Mouse (Mus musculus): ENCODE measurements around the gene Svbp. TPM values are rescaled to one million over a fixed set of nuclear protein-coding genes. Genes with fewer than 3 reads are reported as not detected.

Gene Svbp
- total RNA-seq, 1 experiment: 33.0 TPM

DNA sequence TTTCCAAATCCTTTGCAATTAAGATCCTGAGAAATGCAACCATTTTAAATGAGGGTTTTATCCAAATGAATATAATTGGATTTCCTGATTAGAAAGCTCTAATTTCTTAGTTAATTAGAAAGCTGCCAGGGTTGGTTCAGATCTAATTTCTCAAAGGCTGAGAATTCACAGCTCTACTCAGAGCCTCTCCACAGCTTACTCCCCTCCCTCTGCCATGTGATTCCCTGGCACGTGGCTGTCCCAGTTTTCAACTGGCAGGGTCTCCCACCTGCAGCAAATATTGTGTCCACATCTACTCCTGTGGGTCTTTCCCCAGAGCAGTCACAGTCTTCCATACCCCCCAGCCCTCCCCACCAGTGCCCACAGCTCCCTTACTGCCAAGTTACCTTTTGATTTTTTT is 11.6 kb upstream of the Svbp start:
- in situ Hi-C loops (cut with MboI; ENCODE audit: low sequenced_read_pairs in 2 of 2, unreplicated experiment in 2 of 2): no loop called here
- H3K36me3 ChIP-seq (ENCODE audit: control insufficient read depth, insufficient read depth, low read length, poor library complexity, severe bottlenecking): no peaks in the 10 kb centered on the region
- TF ChIP-seq ZC3H11A (IDR thresholded peaks at IDR 0.05; ENCODE audit: borderline replicate concordance, low read depth, low read length) (no peak), ZNF384 (IDR thresholded peaks at IDR 0.05; ENCODE audit: low read depth, low read length) (no peak), HCFC1 (IDR thresholded peaks at IDR 0.05; ENCODE audit: borderline replicate concordance, insufficient read depth, low read length) (no peak), MAFK (IDR thresholded peaks at IDR 0.05; ENCODE audit: insufficient read depth, low read depth, low read length) (no peak), CHD2 (IDR thresholded peaks at IDR 0.05; ENCODE audit: low read depth, low read length) (no peak)

DNA sequence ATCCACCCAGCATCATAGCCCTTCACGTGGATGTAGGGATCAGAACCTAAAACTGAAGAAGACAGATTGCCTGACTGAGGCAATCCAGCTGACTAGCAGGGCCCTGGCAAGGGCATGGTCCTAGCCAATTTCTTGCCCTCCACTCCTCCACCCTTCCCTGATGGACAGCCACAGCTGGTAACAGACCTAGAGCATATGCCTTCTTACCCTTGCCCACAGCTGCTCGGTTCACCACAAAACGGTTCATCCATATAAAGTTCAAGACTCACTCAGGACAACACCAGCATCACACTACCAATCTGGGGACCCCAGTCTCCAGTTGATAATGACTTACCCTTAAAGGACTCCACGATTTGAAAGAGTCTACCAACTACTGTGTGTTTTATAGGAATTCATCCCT is 9.3 kb upstream of the Svbp start:
- TF ChIP-seq ZC3H11A (IDR thresholded peaks at IDR 0.05; ENCODE audit: borderline replicate concordance, low read depth, low read length) (no peak), ZNF384 (IDR thresholded peaks at IDR 0.05; ENCODE audit: low read depth, low read length) (no peak), CHD2 (IDR thresholded peaks at IDR 0.05; ENCODE audit: low read depth, low read length) (no peak), HCFC1 (IDR thresholded peaks at IDR 0.05; ENCODE audit: borderline replicate concordance, insufficient read depth, low read length) (no peak), MAFK (IDR thresholded peaks at IDR 0.05; ENCODE audit: insufficient read depth, low read depth, low read length) (no peak)
- Histone ChIP-seq H3K4me1 (ENCODE audit: control insufficient read depth in 2 of 2, insufficient read depth in 2 of 2, low read length in 2 of 2, poor library complexity in 1 of 2) (no peaks in the 10 kb centered on the region), H3K9ac (ENCODE audit: insufficient read depth, low read depth, low read length, poor library complexity, severe bottlenecking) (no peak overlapping the region), H3K4me3 (ENCODE audit: insufficient read depth in 1 of 2, low read depth in 1 of 2, low read length in 2 of 2, poor library complexity in 1 of 2, severe bottlenecking in 1 of 2) (no peak overlapping the region), H3K27ac (ENCODE audit: insufficient read depth, low read depth, low read length, poor library complexity, severe bottlenecking) (no peak overlapping the region), H3K9me3 (ENCODE audit: control insufficient read depth, insufficient read depth, low read depth, low read length) (no peaks in the 10 kb centered on the region), H3K36me3 (ENCODE audit: control insufficient read depth, insufficient read depth, low read length, poor library complexity, severe bottlenecking) (no peaks in the 10 kb centered on the region)
- in situ Hi-C loops (cut with MboI; ENCODE audit: low sequenced_read_pairs in 2 of 2, unreplicated experiment in 2 of 2): no loop called here
- DNase-seq (ENCODE audit: low read depth, low spot score): no peak

More for the DNA sequence above, 11.6 kb upstream of the Svbp start:
- no peak for DNase-seq (ENCODE audit: low read depth, low spot score)
- no peaks in the 10 kb centered on the region for H3K9me3 ChIP-seq (ENCODE audit: control insufficient read depth, insufficient read depth, low read depth, low read length)
- no peaks in the 10 kb centered on the region for H3K4me1 ChIP-seq (ENCODE audit: control insufficient read depth in 2 of 2, insufficient read depth in 2 of 2, low read length in 2 of 2, poor library complexity in 1 of 2)
- H3K27ac ChIP-seq (ENCODE audit: insufficient read depth, low read depth, low read length, poor library complexity, severe bottlenecking): no peak overlapping the region
- no peak overlapping the region for H3K4me3 ChIP-seq (ENCODE audit: insufficient read depth in 1 of 2, low read depth in 1 of 2, low read length in 2 of 2, poor library complexity in 1 of 2, severe bottlenecking in 1 of 2)
- no peak overlapping the region for H3K9ac ChIP-seq (ENCODE audit: insufficient read depth, low read depth, low read length, poor library complexity, severe bottlenecking)

DNA sequence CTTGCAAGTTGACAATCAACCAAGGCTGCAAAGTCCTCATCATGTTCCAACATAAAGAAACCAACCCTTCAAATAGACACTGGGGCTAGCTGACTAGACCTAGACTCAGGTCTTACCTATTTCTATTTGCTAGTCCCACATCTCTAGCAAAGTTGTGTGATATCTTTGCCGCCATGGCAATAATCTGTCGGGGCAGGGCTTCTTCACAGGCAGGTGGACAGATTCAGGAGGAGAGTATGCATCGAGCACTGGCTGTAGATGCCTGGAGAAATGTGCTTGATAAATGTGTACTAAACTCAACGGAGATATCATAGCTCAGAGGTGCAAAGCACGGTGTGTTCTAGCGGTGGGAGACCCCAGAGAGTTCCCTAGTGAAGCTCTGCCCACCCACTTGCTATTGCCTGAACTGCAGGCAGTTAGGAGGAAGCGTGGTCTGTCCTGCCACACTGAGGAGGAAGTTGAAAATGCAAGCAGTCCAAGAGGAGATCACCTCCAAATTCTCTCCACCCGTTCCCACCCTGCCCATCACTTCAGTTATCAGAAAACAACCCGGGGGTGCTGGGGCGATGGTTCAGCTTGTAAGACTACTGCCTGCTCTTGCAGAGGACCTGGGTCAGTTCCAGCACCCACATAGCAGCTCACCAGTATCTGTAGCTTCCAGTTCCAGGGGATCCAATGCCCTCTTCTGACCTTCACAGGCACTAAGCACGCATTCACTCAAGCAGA is 6.9 kb upstream of the Svbp start:
- Histone ChIP-seq H3K4me3 (ENCODE audit: insufficient read depth in 1 of 2, low read depth in 1 of 2, low read length in 2 of 2, poor library complexity in 1 of 2, severe bottlenecking in 1 of 2) (no peak overlapping the region), H3K27ac (ENCODE audit: insufficient read depth, low read depth, low read length, poor library complexity, severe bottlenecking) (no peak overlapping the region), H3K9me3 (ENCODE audit: control insufficient read depth, insufficient read depth, low read depth, low read length) (no peaks in the 10 kb centered on the region), H3K9ac (ENCODE audit: insufficient read depth, low read depth, low read length, poor library complexity, severe bottlenecking) (no peak overlapping the region), H3K36me3 (ENCODE audit: control insufficient read depth, insufficient read depth, low read length, poor library complexity, severe bottlenecking) (no peaks in the 10 kb centered on the region), H3K4me1 (ENCODE audit: control insufficient read depth in 2 of 2, insufficient read depth in 2 of 2, low read length in 2 of 2, poor library complexity in 1 of 2) (no peaks in the 10 kb centered on the region)
- in situ Hi-C loops (cut with MboI; ENCODE audit: low sequenced_read_pairs in 2 of 2, unreplicated experiment in 2 of 2): no loop called here
- DNase-seq (ENCODE audit: low read depth, low spot score): no peak
- TF ChIP-seq ZNF384 (IDR thresholded peaks at IDR 0.05; ENCODE audit: low read depth, low read length) (no peak), ZC3H11A (IDR thresholded peaks at IDR 0.05; ENCODE audit: borderline replicate concordance, low read depth, low read length) (no peak), MAFK (IDR thresholded peaks at IDR 0.05; ENCODE audit: insufficient read depth, low read depth, low read length) (no peak), CHD2 (IDR thresholded peaks at IDR 0.05; ENCODE audit: low read depth, low read length) (no peak), HCFC1 (IDR thresholded peaks at IDR 0.05; ENCODE audit: borderline replicate concordance, insufficient read depth, low read length) (no peak)

DNA sequence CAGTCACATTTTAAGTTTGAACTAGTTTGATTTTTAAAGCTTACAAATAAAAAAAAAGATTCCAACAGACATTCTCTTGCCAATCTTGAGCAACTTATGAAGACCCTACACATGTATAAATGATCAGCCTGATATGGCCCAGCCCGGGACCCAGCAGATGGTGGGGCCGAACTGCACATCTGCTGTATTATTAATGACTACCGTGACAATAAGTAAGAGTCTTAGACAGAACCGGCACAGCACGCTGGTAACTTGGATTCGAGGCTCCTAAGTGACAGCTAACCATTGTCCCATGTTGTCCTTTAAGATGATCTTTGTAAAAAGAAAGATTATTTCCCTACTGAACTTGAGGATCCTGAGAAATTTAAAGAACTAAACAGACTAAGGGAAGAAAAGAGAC is 5.7 kb upstream of the Svbp start:
- in situ Hi-C loops (cut with MboI; ENCODE audit: low sequenced_read_pairs in 2 of 2, unreplicated experiment in 2 of 2): no loop called here
- no peak overlapping the region for H3K9ac ChIP-seq (ENCODE audit: insufficient read depth, low read depth, low read length, poor library complexity, severe bottlenecking)
- H3K4me3 ChIP-seq (ENCODE audit: insufficient read depth in 1 of 2, low read depth in 1 of 2, low read length in 2 of 2, poor library complexity in 1 of 2, severe bottlenecking in 1 of 2): no peak overlapping the region
- DNase-seq (ENCODE audit: low read depth, low spot score): no peak
- no peak overlapping the region for H3K27ac ChIP-seq (ENCODE audit: insufficient read depth, low read depth, low read length, poor library complexity, severe bottlenecking)
- no peaks in the 10 kb centered on the region for H3K9me3 ChIP-seq (ENCODE audit: control insufficient read depth, insufficient read depth, low read depth, low read length)
- H3K36me3 ChIP-seq (ENCODE audit: control insufficient read depth, insufficient read depth, low read length, poor library complexity, severe bottlenecking): no peaks in the 10 kb centered on the region
- H3K4me1 ChIP-seq (ENCODE audit: control insufficient read depth in 2 of 2, insufficient read depth in 2 of 2, low read length in 2 of 2, poor library complexity in 1 of 2): no peaks in the 10 kb centered on the region
- TF ChIP-seq ZNF384 (IDR thresholded peaks at IDR 0.05; ENCODE audit: low read depth, low read length) (no peak), MAFK (IDR thresholded peaks at IDR 0.05; ENCODE audit: insufficient read depth, low read depth, low read length) (no peak), HCFC1 (IDR thresholded peaks at IDR 0.05; ENCODE audit: borderline replicate concordance, insufficient read depth, low read length) (no peak), ZC3H11A (IDR thresholded peaks at IDR 0.05; ENCODE audit: borderline replicate concordance, low read depth, low read length) (no peak), CHD2 (IDR thresholded peaks at IDR 0.05; ENCODE audit: low read depth, low read length) (no peak)

Data from ES-E14 (cell line).